Mouse (Mus musculus) cerebellum, postnatal 25 days (tissue): ENCODE data around the gene C3ar1.

Experiments used
- DNase-seq, 2 experiments: peaks; one replicate each; pipeline ENCODE4 v3.0.0; 2021; ENCODE audit warnings: mixed read lengths in 2 of 2

C3ar1 gene

GRCm38 (mm10) chr6:122855955-122856354 lies at the start of gene C3ar1:
C3ar1 (minus strand) TSS chr6:122856161.
- DNase-seq: no peak

GRCm38 (mm10) chr6:122892442-122893049 lies 36.6 kb upstream of the C3ar1 start:
- peak; percentile 42 to 75 for DNase-seq

GRCm38 (mm10) chr6:122889599-122889998 lies 33.6 kb upstream of the C3ar1 start:
- DNase-seq: no peak

- no peak for DNase-seq
These were observed 27.6 kb upstream of the C3ar1 start for GRCm38 (mm10) chr6:122883603-122884002.

- no peak for DNase-seq
These were observed 25.3 kb upstream of the C3ar1 start for GRCm38 (mm10) chr6:122881287-122881686.

- DNase-seq: no peak
These were observed 24.0 kb upstream of the C3ar1 start for GRCm38 (mm10) chr6:122879781-122880505.

GRCm38 (mm10) chr6:122879141-122879735 lies 23.3 kb upstream of the C3ar1 start:
- no peak for DNase-seq

GRCm38 (mm10) chr6:122874720-122875389 lies 18.9 kb upstream of the C3ar1 start:
- DNase-seq: peak in 1 of 2 experiments; percentile 79

- peak; percentile 98 to 99 for DNase-seq
These were observed 18.1 kb upstream of the C3ar1 start, which contains the start of gene Necap1 for GRCm38 (mm10) chr6:122873871-122874719. Necap1 (plus strand) TSS chr6:122874474.

- DNase-seq: no peak
These were observed 16.8 kb upstream of the C3ar1 start for GRCm38 (mm10) chr6:122872800-122873199.

GRCm38 (mm10) chr6:122869846-122870245 lies 13.9 kb upstream of the C3ar1 start:
- DNase-seq: no peak

- no peak for DNase-seq
These were observed 12.0 kb upstream of the C3ar1 start for GRCm38 (mm10) chr6:122867914-122868313.

- no peak for DNase-seq
These were observed 6.9 kb upstream of the C3ar1 start for GRCm38 (mm10) chr6:122862871-122863270.

GRCm38 (mm10) chr6:122862434-122862833 lies 6.5 kb upstream of the C3ar1 start:
- no peak for DNase-seq

GRCm38 (mm10) chr6:122854552-122854951 lies 1.4 kb downstream of the C3ar1 start:
- DNase-seq: no peak

GRCm38 (mm10) chr6:122852696-122853095 lies 3.3 kb downstream of the C3ar1 start:
- DNase-seq: no peak

GRCm38 (mm10) chr6:122843759-122844158 lies 12.2 kb downstream of the C3ar1 start:
- no peak for DNase-seq

- DNase-seq: no peak
These were observed 18.4 kb downstream of the C3ar1 start for GRCm38 (mm10) chr6:122837539-122837938.

- DNase-seq: no peak
These were observed 19.0 kb downstream of the C3ar1 start for GRCm38 (mm10) chr6:122836974-122837373.

GRCm38 (mm10) chr6:122834365-122834764 lies 21.6 kb downstream of the C3ar1 start:
- DNase-seq: peak; percentile 16 to 53

GRCm38 (mm10) chr6:122832880-122833279 lies 23.1 kb downstream of the C3ar1 start:
- DNase-seq: no peak

GRCm38 (mm10) chr6:122828086-122828485 lies 27.9 kb downstream of the C3ar1 start:
- peak; percentile 31 to 61 for DNase-seq
